Mouse (Mus musculus): ENCODE measurements around the gene Ffar4.

The Ffar4 gene

GRCm38 (mm10) chr19:38096858-38097758 is at the start of gene Ffar4:
Ffar4 (plus strand) TSS chr19:38097071.
- DNase-seq: no peak

GRCm38 (mm10) chr19:38049686-38050085 is 47.2 kb upstream of the Ffar4 start:
- DNase-seq: no peak

DNA sequence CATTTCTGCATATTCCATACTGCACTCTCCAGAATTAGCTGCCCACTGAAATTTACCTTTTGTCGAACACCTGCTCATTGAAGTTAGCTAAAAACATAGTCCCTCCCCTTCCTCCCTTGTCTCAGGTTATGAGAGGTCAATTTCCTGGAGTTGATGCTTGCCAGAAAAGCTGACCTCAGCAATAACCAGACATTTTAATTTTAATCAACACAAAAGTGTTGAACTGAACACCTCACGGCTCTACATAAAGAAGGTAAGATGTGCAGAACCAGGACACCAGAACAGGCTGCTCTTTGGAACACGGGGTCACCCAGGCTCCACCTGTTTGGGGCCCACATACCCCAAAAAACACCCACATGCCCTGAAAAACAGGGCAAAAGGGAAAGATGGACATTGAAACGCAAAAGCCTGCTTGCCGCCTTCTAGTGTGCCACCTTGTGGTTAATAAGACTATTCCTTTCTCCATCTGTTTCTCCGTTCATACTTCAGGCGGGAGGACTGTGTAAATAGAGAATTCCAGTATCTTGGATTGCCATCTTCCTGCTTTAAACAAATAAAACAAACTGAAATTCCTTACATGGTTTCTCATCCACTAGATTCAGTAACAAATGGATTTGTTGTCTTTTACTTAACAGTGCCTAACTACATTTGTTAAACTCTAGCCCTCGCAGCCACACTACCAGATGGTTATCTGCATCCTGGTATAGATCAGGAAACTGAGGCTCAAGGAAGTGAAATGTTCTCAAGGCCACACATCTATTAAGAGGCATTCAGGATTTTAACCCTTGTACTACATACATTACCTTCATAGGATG is 43.4 kb upstream of the Ffar4 start:
- DNase-seq: no peak

- no peak for DNase-seq
These were observed 42.6 kb upstream of the Ffar4 start for GRCm38 (mm10) chr19:38054149-38054719.

DNA sequence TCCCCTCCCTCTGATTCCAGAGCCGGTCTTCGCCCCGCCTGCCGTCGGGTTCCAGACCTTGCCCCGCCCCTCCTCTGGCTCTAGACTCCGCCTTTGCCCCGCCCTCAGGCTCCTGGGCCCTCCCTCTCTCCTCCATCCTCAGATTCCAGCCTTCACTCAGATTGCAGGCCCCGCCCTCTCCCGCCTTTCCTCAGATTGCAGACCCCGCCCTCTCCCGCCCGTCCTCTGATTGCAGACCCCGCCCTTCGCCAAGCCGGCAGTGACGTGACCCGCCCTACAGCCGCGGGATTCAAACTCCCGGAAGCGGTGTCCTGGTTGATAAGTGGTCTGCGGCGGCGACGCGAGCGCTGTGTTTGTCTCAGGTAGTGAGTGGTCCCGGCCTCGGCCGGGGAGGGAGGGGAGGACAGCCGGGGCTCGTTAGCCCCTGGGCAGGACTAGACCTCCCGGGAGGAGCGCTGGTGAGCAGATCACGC is 42.1 kb upstream of the Ffar4 start, which contains the start of gene Cep55:
Cep55 (plus strand) TSS at position 292 of the 473 bp plus-strand sequence.
- DNase-seq: peak; percentile 94

DNA sequence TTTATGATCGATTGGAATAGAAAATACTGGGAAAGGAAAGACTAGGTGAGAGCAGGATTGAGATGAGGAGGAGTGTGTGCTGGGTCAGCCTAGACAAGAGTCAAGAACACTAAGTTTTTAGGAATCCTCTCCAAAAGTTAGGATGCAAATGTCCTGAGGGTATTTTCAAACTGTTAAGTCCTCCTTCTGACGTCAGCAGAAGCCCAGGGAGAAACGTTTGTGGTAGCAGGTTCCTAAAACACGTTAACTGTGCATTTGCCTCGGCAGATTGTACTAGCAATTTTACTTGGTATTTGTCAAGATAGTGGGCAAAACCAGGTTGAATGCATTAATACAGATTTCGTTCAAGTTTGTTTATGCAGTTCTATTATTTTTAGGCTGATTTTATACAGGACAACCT is 41.1 kb upstream of the Ffar4 start:
- no peak for DNase-seq

- no peak for DNase-seq
These were observed 40.6 kb upstream of the Ffar4 start for GRCm38 (mm10) chr19:38056276-38056675.

DNA sequence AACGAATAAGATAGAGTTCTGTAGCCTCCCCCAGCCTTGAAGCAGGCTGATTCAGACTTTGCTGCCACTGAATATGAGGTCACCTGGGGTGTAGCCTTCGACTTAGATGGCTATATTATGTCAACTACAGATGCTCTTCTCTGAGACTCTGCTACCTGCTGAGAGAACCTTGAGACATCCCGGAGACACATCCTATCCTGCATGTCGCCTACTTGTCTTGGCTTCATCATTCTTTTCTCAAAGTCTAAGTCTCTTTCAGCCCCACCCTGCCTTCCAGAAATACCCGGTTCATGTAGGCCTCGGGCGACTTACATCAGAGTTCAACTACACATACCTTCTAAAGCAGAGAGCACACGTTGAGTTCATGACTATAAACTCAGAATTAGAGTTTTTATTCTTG is 39.9 kb upstream of the Ffar4 start:
- no peak for DNase-seq

- DNase-seq: no peak
These were observed 33.7 kb upstream of the Ffar4 start for GRCm38 (mm10) chr19:38063201-38063600.

- no peak for DNase-seq
These were observed 32.8 kb upstream of the Ffar4 start for GRCm38 (mm10) chr19:38064051-38064450.

DNA sequence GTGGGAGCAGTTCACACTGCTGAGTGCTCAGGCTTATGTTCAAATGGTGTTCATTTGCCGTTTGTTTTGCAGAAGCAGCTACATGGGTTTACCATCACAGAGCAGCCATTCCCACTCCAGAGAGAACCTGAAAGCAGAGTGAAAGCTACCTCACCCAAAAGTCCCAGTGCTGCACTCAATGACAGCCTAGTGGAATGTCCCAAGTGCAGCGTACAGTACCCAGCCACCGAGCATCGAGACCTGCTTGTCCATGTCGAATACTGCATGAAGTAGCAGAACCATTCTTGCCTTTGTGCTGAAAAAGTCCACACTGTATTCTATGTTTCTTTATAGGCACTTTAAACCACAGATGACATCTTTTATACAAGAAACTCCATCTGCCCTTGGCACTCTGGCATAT is 23.6 kb upstream of the Ffar4 start:
- DNase-seq: no peak

DNA sequence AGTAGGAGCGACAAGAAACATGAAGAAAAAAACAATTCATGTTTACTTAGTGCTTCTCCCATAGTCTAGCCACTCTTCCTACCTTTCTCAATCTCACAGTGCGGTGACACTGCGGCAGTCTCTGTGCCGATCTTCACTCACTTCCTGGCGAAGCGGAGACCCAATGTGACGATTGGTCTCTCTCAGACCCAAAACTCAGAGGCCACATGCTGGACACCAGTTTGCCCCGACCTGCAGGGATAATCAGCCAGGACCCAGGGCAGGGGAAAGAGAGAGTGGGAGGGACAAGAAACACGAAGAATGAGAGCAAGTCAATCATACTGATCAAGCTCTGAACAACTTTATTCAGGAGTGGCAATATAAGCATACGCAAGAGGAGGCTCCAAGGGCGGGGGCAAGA is 21.8 kb upstream of the Ffar4 start:
- no peak for DNase-seq

DNA sequence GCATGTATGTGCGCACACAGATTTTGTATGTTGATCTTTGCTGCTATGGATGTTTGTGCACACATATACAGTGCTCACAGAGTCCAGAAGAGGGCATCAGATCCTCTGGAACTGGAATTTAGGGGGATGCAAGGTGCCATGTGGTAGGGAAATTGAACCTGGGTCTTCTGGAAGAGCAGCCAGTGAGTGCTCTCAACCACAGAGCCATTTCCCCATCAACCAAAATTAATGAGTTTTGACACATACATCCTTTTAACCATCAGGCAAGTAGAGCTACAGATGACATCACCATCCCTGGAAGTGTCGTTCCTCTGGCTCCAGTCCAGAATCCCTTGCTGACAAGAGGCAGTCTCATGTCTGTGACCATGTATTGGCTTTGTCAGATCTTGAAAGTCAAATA is 20.6 kb upstream of the Ffar4 start:
- DNase-seq: no peak

DNA sequence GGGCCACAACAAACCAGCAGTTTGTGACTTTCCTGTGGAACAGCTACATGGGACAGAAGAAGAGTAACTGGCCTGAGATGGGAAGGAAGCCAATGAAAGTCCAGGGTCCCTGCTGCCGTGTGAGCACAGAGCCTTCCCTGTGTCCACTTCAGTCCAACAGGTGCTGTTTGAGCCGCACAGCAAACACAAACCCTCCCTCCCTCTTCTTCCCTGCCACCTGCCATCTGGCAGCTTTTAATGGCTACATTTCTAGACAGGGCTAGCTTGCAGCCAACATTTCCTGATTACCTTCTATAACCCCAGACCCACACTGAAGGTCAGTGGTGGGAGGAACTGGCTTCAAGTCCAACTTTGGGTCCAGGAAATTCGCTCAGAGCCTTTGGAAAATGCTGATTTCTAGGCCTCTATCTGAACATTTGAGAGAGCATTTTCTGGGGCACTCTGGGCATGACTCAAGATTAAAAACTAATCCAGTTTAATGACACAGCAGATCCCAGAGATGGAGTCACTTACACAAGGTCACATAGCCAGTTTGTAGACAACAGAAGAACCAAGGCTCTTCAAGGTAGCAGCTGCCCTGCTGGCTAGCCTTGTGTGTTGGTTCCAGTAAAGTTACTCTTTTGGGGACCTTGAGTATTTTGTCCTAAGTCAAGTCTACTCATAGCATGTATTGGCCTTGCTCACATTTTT is 18.9 kb upstream of the Ffar4 start:
- no peak for DNase-seq

- no peak for DNase-seq
These were observed 15.5 kb upstream of the Ffar4 start for GRCm38 (mm10) chr19:38081361-38081760.

DNA sequence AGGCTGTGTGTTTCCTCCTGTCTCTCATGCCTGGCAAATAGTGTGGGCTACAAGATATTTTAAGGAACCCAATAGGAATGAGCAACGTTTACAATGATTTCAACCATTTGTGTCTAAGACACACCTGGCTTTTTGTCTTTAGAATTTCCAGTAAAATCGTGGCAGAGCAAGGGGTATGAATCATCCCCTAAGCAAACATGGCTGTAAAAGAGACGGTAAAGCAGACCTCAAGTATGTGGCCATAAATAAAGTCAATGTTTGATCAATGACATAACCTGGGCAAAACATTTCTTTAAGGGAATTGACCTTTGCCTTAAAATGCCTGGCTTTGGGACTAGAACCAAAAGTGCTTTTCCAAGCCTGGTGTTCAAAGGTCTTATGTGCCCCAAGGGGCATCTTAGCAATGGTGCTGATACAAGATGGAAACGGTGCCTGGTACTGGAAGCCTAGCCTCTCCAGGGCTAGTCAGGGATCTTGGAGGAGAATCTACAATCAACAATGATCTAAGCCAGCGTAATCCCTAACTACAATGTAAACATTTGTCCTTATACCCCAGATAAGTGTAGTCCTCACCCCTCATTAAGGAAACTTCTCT is 13.8 kb upstream of the Ffar4 start:
- DNase-seq: no peak

DNA sequence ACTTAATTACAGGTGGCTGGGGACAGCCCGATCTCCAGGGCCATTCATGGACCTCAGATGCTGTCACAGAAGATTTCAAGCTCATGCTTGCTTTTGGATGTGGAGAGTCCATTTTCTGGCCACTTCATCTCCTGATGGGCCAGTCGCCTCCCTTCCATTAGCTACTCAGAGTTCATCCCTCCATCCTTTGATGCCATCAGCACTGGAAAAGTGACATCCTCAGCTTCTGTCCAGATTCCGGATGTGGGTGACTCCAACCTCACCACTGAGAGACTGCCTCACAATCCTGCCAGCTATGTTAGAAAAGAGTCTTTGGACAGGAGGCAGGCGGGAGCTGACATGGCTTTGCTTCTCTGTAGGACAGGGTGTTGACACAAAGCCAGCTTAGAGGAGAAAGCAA is 11.0 kb upstream of the Ffar4 start:
- no peak for DNase-seq

DNA sequence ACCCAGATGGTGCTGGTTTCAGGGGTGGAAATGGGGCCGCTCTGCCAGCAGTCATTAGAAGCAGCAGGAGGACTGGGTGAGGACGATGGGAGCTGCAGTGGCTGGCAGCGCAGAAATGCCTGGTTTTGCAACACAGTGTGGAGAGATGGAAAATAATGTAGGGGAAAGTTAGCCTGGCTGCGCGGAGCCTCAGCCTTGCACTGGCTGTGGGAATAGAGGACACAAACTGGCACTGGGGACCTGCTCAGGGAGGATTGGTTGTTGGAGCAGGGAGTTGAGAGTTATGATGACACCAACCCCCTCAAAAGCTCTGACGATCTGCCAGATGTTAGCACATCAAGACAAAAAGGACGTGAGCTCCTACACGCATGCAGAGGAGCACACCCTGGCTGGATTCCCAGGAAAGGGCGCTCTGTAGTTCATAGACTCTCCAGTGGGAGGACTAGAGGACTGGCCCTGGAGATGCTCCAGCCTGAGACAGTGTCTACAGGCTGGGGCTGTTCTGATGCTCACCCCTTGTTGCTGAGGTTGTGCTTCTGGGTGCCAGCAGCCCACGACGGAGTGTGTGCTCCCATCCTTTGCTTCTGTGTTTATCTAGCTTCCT is 9.8 kb upstream of the Ffar4 start:
- no peak for DNase-seq

DNA sequence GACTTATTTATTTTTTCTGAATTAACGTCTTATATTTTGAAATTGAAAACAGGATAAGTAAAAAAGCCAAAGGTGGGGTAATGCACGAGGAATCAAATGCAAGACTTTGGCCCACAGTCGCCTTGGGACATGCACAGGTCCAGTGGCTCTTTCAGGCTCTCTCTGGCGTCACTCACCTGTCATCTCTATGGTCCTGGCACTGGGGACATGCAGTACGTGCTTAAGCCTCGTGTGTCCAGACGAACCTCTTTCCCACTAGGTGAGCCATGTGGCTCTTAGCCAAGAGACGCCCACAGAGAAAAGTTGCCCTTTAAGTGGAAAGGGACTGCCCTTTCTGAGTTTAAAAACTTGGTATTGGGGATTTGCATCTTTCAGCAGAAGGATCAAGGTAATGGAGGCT is 7.5 kb upstream of the Ffar4 start:
- no peak for DNase-seq

- no peak for DNase-seq
These were observed 5.3 kb upstream of the Ffar4 start for GRCm38 (mm10) chr19:38091512-38091985.

GRCm38 (mm10) chr19:38096231-38096630 is 640 bp upstream of the Ffar4 start:
- no peak for DNase-seq

DNA sequence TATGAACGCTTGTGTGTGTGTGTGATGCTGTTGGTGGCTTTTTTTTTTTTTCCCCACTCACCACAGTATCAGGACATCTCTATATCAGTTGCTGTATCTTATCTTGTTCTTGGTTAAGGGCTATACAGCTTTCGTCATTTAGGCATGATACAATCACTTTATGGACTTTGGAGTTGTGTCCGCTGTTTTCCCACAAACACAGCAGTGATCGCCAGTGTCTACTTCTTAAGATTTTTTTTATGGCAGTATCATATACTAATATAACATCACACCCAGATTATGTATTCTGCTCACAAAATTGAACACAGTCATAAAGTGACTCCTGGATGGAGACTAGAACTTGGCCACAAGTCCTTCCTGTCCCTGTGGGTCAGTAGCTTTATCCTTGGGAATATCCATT is 11.0 kb downstream of the Ffar4 start:
- no peak for DNase-seq

All from cerebellum, adult 11 months (tissue).